Mouse (Mus musculus): ENCODE measurements around the gene Slc36a2.

DNA sequence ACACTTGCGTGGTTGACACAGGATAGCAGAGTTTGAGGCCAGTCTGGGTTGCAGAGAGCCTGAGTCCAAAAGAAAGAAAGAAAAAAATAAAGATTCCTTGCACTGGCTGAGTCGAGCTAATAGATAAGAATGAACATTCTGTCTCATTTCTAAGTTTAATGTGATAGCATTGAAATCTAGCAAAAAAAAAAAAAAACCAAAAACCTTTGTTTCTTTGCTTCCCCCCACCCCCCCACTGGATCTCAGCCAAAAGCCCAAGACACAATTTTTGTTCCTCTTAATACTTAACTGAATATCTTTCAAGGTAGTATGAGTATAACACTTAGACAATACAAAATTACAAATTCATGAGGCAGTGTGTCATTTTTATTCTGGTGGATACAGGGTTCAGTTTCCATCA lies 24.2 kb upstream of the Slc36a2 start:
- no peak for TF ChIP-seq EP300 (IDR thresholded peaks at IDR 0.05; ENCODE audit: low read depth)
- no peak for TF ChIP-seq CTCF (IDR thresholded peaks at IDR 0.05; ENCODE audit: low read depth)
